In the genomic region with DNA sequence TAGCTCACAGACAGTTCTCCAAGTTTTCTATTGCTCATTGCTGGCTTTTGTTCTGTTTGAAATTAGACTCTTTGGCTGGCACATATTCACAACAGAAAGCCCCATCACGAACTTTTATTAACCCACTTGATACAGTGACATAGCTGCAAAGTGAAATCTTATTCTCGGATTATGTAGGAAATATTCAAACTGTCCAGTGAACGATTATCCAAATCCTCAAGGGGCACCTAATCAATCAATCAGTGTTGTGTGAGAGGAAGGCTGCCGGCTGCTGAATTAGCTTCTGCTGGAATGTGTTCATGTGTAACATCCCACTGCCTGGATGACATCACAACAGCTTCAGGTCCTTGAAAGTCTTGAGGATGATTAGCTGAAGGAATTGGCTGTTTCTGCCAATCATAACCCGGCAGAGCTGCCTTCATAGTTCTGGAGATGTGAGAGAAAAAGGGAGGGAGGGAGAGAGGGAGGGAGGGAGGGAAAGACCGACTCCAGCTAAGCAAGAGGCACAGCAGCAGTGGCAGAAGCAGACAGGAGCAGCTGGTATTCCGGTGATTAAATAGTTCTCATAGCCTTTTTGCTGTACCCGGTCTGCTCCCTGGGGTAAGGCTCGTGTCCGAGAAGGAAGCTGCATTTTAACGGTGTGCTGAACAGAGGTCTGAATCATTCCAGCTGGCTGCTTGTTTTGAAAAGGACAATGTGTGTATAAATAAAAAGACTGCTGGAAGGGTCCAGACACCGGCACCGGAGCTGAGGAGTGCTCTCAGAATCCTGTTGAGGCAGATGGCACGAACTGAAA, we compare ENCODE assay signal across 9 mouse cellular contexts. TPM values are rescaled to one million over a fixed set of nuclear protein-coding genes. Genes with fewer than 3 reads are reported as not detected.
DNase-seq lines count a peak whose midpoint lies in the region; ATAC-seq and TF ChIP-seq lines count a peak whose summit lies in the region.
"Had no signal": no experiment of that assay in that cellular context is flagged by ENCODE, and none has a peak within 500 bp of the region (broad histone marks: within the 10 kb centered on the region; RNA-seq: fewer than 3 reads in every experiment).

A gene (plus strand): TSS at position 476 of the 796 bp plus-strand sequence.

- H3K4me2 ChIP-seq in heart, embryonic 12.5 days: peak within 1 kb of the TSS; percentile 68
- peak within 1 kb of the TSS; percentile 52 for H3K4me2 ChIP-seq in midbrain, embryonic 13.5 days (replicated peaks)

- no peaks in the 10 kb centered on the region for H3K27me3 ChIP-seq in heart, embryonic 12.5 days (replicated peaks)
- H3K27me3 ChIP-seq in hindbrain, embryonic 10.5 days (ENCODE audit: insufficient read depth, poor library complexity, severe bottlenecking): no peaks in the 10 kb centered on the region
- H3K27me3 ChIP-seq in midbrain, embryonic 13.5 days: no peaks in the 10 kb centered on the region
- H3K27me3 ChIP-seq in thymus, adult 2 months (ENCODE audit: control insufficient read depth, insufficient read depth, low read length): no peaks in the 10 kb centered on the region

- WGBS in heart, embryonic 12.5 days: 31% methylated on average over 14 of the region's 14 CpGs
- 14% methylated on average over 14 of the region's 14 CpGs for WGBS in hindbrain, embryonic 10.5 days
- WGBS in midbrain, embryonic 13.5 days: 11% methylated on average over 14 of the region's 14 CpGs
- WGBS in thymus, adult 2 months: 55% methylated on average over 14 of the region's 14 CpGs

- H3K27ac ChIP-seq in heart, embryonic 12.5 days (ENCODE audit: poor library complexity, severe bottlenecking): no peak within 1 kb of the TSS
- H3K27ac ChIP-seq in hindbrain, embryonic 10.5 days: peak within 1 kb of the TSS; percentile 77
- peak within 1 kb of the TSS; percentile 49; the same call in 1 of the 2 replicates for H3K27ac ChIP-seq in midbrain, embryonic 13.5 days
- no peak within 1 kb of the TSS for H3K27ac ChIP-seq in thymus, adult 2 months (ENCODE audit: control insufficient read depth, insufficient read depth, low read length)

- no peak for DNase-seq in heart, adult 18-20 months
- DNase-seq in embryo, embryonic 10.5 days (ENCODE audit: low spot score): peak; percentile 75
- DNase-seq in hindbrain, embryonic 10.5 days (ENCODE audit: low spot score): peak; percentile 60
- peak; percentile 6 to 10 for DNase-seq in left cerebral cortex, postnatal 14 days (ENCODE audit: low spot score in 2 of 2)
- DNase-seq in urinary bladder, postnatal 36 days (ENCODE audit: low spot score in 2 of 2): no peak
- no peak for DNase-seq in thymus, adult 2 months

- 0 out of 2 replicates have a peak, but pooled peaks cover 6% of the 10 kb centered on the region for H3K4me1 ChIP-seq in heart, embryonic 12.5 days (replicated peaks)
- peaks cover 16% of the 10 kb centered on the region for H3K4me1 ChIP-seq in hindbrain, embryonic 10.5 days (replicated peaks)
- H3K4me1 ChIP-seq in midbrain, embryonic 13.5 days (replicated peaks): peaks cover 10% of the 10 kb centered on the region
- no peaks in the 10 kb centered on the region for H3K4me1 ChIP-seq in thymus, adult 2 months (replicated peaks; ENCODE audit: control insufficient read depth, insufficient read depth, low read length)

- TF ChIP-seq POLR2A in thymus, adult 2 months (IDR thresholded peaks at IDR 0.05; ENCODE audit: control insufficient read depth, extremely low read depth, insufficient read depth, low read length, poor library complexity): no peak

- intact Hi-C loops in left cerebral cortex, postnatal 14 days (cut with DNase I): loop anchor here (10.0 kb wide), 1 partner anchor 799 kb away; no protein-coding TSS in a partner anchor

- H3K9ac ChIP-seq in heart, embryonic 12.5 days: 0 out of 2 replicates have a peak within 1 kb of the TSS, but pooled peaks have one; percentile 41
- H3K9ac ChIP-seq in midbrain, embryonic 13.5 days (replicated peaks): peak within 1 kb of the TSS; percentile 50; the same call in 1 of the 2 replicates

- no peaks in the 10 kb centered on the region for H3K9me3 ChIP-seq in heart, embryonic 12.5 days (replicated peaks)
- H3K9me3 ChIP-seq in hindbrain, embryonic 10.5 days: no peaks in the 10 kb centered on the region
- H3K9me3 ChIP-seq in midbrain, embryonic 13.5 days: no peaks in the 10 kb centered on the region
- H3K9me3 ChIP-seq: G1E had no signal

- no peaks in the 10 kb centered on the region for H3K36me3 ChIP-seq in heart, embryonic 12.5 days
- H3K36me3 ChIP-seq in hindbrain, embryonic 10.5 days: no peaks in the 10 kb centered on the region
- no peaks in the 10 kb centered on the region for H3K36me3 ChIP-seq in midbrain, embryonic 13.5 days
- H3K36me3 ChIP-seq in thymus, adult 2 months (ENCODE audit: control insufficient read depth, insufficient read depth, low read length): no peaks in the 10 kb centered on the region
- H3K36me3 ChIP-seq: G1E had no signal

- H3K4me3 ChIP-seq in heart, embryonic 12.5 days: peak within 1 kb of the TSS; percentile 49
- peak within 1 kb of the TSS; percentile 42 for H3K4me3 ChIP-seq in hindbrain, embryonic 10.5 days
- H3K4me3 ChIP-seq in midbrain, embryonic 13.5 days (replicated peaks): peak within 1 kb of the TSS; percentile 38
- no peak within 1 kb of the TSS for H3K4me3 ChIP-seq in thymus, adult 2 months (ENCODE audit: control insufficient read depth, insufficient read depth, low read length)

- no peak for ATAC-seq in heart, embryonic 12.5 days (ENCODE audit: insufficient number of reproducible peaks, low FRiP score)
- ATAC-seq in midbrain, embryonic 13.5 days: peak; percentile 97

- TF ChIP-seq CTCF in thymus, adult 2 months (IDR thresholded peaks at IDR 0.05; ENCODE audit: borderline replicate concordance, control insufficient read depth, extremely low read depth, insufficient read depth, low read length, poor library complexity): no peak

RNA-seq across cellular contexts. Expression of the gene that starts here (rescaled TPM):
- 0.42 and 1.8 TPM in 2 replicates for polyA plus RNA-seq in heart, embryonic 12.5 days (2016; fragmentation: Nextera tagmentation; extraction: Ambion mirVana)
- not detected for total RNA-seq in heart, adult 18-20 months (2021)
- polyA plus RNA-seq in hindbrain, embryonic 10.5 days (2016; fragmentation: Nextera tagmentation; extraction: Ambion mirVana): 0.45 and 0.54 TPM in 2 replicates
- 1 to 10 TPM; 4.5 to 7.3 TPM for total RNA-seq in left cerebral cortex, postnatal 14 days (2021)
- polyA plus RNA-seq in midbrain, embryonic 13.5 days (2015; fragmentation: Nextera tagmentation; extraction: Ambion mirVana): 2.0 and 2.5 TPM in 2 replicates
- polyA plus RNA-seq in thymus, adult 2 months (2012; rRNA removed): not detected in 2 replicates
- polyA plus RNA-seq: G1E had no signal

Comparison
In these comparisons a context has a peak if more than half of its experiments do, and no peak if none do; other contexts are left out.
1. RNA of the gene that starts here (total RNA-seq): 4.5 to 7.3 TPM in left cerebral cortex, postnatal 14 days; not detected in heart, adult 18-20 months; every median in the first group is over 4 times any median in the second.
2. Peak in DNase-seq, H3K4me3 ChIP-seq and H3K27ac ChIP-seq in hindbrain, embryonic 10.5 days; RNA of the gene not detected or under 1 TPM.
3. DNase-seq: peak in embryo, embryonic 10.5 days (single experiment) and left cerebral cortex, postnatal 14 days (2 of 2); none in heart, adult 18-20 months (0 of 2), urinary bladder, postnatal 36 days (0 of 2) and thymus, adult 2 months (single experiment).